Mouse (Mus musculus) kidney, embryonic 16.5 days (tissue): ENCODE results near the gene Gm8104. TPM values are rescaled to one million over a fixed set of nuclear protein-coding genes. Genes with fewer than 3 reads are reported as not detected.
"Not testable (repeated sequence)": the region's sequence is repeated elsewhere in the genome, so short reads cannot be mapped to it uniquely, and the experiment has no call there.

Source experiments
- ATAC-seq: fragments of 200-750 bp; cut with Nextera tagmentation; 2 replicates; pipeline ENCODE4 v1.8.0; 2017; ENCODE audit warnings: moderate TSS enrichment; ENCODE audit not compliant: low FRiP score, low TSS enrichment
- H3K27ac ChIP-seq: fragments of 300-500 bp; sonication (generic); 2 replicates; pipeline ENCODE4 v1.5.1; 2014; ENCODE audit warnings: low read length
- H3K27me3 ChIP-seq: fragments of 300-500 bp; sonication (generic); 2 replicates; pipeline ENCODE4 v1.6.1; 2014; ENCODE audit warnings: low read length, control low read depth, mixed read lengths; ENCODE audit not compliant: insufficient read depth
- H3K36me3 ChIP-seq: fragments of 300-500 bp; sonication (generic); 2 replicates; pipeline ENCODE4 v1.6.1; 2014; ENCODE audit warnings: low read length, control low read depth, mixed read lengths; ENCODE audit not compliant: insufficient read depth
- H3K4me1 ChIP-seq: fragments of 300-500 bp; sonication (generic); 2 replicates; pipeline ENCODE4 v1.6.1; 2014; ENCODE audit warnings: low read length, control low read depth, mixed read lengths; ENCODE audit not compliant: insufficient read depth
- H3K4me2 ChIP-seq: fragments of 300-500 bp; sonication (generic); replicated peaks from 2 replicates; pipeline ENCODE4 v1.6.1; 2014; ENCODE audit warnings: low read depth, low read length
- H3K4me3 ChIP-seq: fragments of 300-500 bp; sonication (generic); 2 replicates; pipeline ENCODE4 v1.5.1; 2014; ENCODE audit warnings: mild to moderate bottlenecking, low read length
- H3K9ac ChIP-seq: fragments of 300-500 bp; sonication (generic); replicated peaks from 2 replicates; pipeline ENCODE4 v1.6.1; 2014; ENCODE audit warnings: low read length
- H3K9me3 ChIP-seq: fragments of 300-500 bp; sonication (generic); 2 replicates; pipeline ENCODE4 v1.6.1; 2016; ENCODE audit warnings: low read length, control low read depth
- WGBS: fragments of 180-500 bp; shearing (Covaris S2); extraction: QIAGEN DNeasy Blood & Tissue Kit; methylation state at CpG from one replicate; pipeline ENCODE4 v1.1.7; 2014; 5-methylcytosine and 5-hydroxymethylcytosine counted together
- polyA plus RNA-seq: library from polyadenylated mRNA; unstranded; fragments of >200 nt; fragmentation: Nextera tagmentation; extraction: Ambion mirVana; gene quantifications from 2 replicates; pipeline ENCODE4 v1.2.1, GENCODE M21; 2015

The Gm8104 gene
- polyA plus RNA-seq: 0.11 TPM in 1 of 2 replicates, not detected in the other

DNA sequence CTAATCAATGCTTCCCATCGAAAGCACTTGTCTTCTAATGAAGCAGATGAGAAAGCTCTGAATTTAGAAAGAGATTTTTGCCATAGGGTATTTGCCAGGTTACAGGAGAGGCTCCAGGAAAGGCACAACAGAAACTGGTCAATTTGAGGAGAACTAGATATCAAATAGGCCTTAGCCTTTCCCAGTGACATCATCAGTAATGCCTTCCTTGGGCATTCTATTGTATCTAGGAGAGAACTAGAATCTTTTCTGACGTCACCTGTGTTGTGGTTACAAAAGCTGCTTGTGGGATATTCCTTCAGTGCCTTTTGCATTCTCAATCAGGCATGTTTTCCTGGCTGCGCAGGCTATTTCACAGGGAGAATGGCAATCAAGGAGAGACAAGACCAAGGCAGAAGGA lies at the start of gene Gm8104:
Gm8104 (plus strand) TSS at position 301 of the 400 bp plus-strand sequence.
- WGBS: 82% methylated on average over 3 of the region's 3 CpGs
- not testable (repeated sequence) for H3K4me1 ChIP-seq, ATAC-seq, H3K4me2 ChIP-seq, H3K27me3 ChIP-seq, H3K4me3 ChIP-seq, H3K9me3 ChIP-seq, H3K27ac ChIP-seq, H3K9ac ChIP-seq, H3K36me3 ChIP-seq

DNA sequence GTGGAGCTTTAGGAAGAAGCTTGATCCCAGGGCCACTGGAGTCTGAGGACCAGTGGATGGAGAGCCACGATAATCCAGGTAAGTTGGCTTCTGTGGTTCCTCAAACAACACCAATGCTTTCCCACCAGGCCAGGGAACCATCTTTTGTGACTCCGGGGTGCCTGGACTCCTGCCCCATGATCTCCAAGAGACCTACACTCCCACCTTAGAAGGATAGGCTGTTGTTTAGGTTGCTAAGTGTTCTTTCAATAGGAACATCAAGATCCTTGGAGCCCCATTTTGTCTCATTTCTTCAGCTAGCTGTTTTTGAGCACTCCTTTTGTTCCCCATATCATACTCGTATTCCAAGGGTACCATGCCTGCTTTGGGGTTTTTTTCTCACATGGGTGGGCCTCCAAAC lies 42.3 kb upstream of the Gm8104 start:
- not testable (repeated sequence) for H3K4me2 ChIP-seq, H3K27ac ChIP-seq, H3K27me3 ChIP-seq, H3K4me3 ChIP-seq, H3K9me3 ChIP-seq, H3K4me1 ChIP-seq, H3K9ac ChIP-seq, ATAC-seq, H3K36me3 ChIP-seq
- WGBS: 77% methylated on average over 3 of the region's 3 CpGs

DNA sequence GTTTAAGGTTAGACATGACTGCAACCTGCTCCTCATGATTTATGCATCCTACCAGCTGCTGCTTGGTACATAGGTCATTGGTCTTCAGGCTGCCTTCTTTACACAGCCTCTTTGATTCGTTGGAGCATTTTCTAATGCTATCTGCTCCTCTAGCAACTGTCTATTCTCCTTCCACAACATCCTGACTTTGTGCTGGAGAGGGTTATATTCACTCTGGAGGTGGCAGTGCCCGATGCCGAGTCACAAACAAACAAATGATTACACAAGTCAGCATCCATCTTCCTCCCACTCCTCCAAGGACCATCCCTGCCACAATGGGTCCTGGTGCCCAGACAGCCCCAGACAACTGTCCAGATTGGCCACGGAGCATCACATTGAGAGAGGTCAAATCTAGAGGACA lies 40.2 kb upstream of the Gm8104 start:
- not testable (repeated sequence) for ATAC-seq, H3K36me3 ChIP-seq, H3K4me2 ChIP-seq, H3K9me3 ChIP-seq, H3K27ac ChIP-seq, H3K4me3 ChIP-seq, H3K4me1 ChIP-seq, H3K9ac ChIP-seq, H3K27me3 ChIP-seq
- WGBS: 69% methylated on average over 4 of the region's 4 CpGs

DNA sequence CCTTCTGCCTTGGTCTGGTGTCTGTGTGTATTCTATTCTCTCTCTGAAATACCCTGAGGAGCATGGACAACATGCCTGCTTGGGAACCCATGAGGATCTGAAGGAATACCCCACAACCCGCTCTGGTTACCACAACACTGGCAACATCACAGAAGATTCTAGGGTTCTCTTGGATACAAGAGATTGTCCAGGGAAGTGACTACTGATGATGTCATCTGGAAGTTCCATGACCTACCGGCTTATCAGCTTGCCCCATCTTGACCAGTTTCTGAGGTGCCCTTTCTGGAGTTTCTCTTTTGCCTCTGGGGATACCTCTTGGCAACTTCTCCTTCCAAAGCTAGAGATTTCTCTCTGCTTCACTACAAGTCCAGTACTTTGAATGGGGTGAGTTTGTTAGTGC lies 23.9 kb upstream of the Gm8104 start, which contains the start of gene Gm8094:
Gm8094 (minus strand) TSS at position 101 of the 400 bp plus-strand sequence.
- WGBS: 91% methylated on average over 2 of the region's 2 CpGs
- not testable (repeated sequence) for H3K4me2 ChIP-seq

DNA sequence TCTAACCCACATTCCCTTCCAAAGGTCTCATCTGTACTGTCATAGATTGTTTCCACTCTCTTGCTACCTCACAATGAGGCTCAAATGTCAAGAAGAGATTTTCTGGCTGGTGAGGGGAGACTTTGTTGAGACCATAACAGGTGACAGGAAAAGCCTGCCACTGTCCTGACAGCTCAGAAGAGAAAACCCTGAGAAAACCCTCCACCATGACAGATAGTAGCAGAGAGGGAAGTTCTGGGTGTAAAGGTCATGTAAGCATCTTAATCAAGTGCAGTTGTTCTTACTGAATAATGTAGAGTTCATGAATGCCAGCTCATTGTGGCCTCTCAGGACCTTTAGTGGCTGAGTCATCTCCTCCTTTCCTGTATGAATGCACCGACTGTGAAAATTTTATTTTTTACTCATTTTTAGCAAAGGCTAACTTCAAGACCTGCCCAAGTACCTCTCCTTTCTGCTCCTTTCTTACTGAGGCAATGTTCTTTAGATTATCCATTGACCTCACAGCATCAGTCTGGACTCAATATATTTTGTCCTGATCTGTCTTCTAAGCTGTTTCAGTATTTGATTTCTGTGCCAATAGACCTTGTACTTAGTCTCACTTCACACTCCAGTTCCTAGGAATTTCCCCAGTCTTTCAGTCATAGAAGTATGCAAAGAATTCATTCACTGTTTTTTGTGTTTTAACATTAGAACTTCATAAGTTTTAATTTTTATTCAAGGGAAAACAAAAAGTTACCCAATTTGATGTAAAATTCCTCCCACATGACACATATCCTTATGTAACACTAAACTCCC lies 15.3 kb upstream of the Gm8104 start:
- H3K4me3 ChIP-seq, H3K27me3 ChIP-seq, H3K36me3 ChIP-seq, ATAC-seq, H3K27ac ChIP-seq, H3K4me2 ChIP-seq, H3K9me3 ChIP-seq, H3K9ac ChIP-seq, H3K4me1 ChIP-seq: not testable (repeated sequence)
- WGBS: 59% methylated on average over 1 of the region's 1 CpGs

More for the DNA sequence above, 23.9 kb upstream of the Gm8104 start, which contains the start of gene Gm8094:
- not testable (repeated sequence) for H3K4me1 ChIP-seq, H3K36me3 ChIP-seq, H3K4me3 ChIP-seq, H3K9me3 ChIP-seq, H3K27me3 ChIP-seq, H3K9ac ChIP-seq, ATAC-seq, H3K27ac ChIP-seq

DNA sequence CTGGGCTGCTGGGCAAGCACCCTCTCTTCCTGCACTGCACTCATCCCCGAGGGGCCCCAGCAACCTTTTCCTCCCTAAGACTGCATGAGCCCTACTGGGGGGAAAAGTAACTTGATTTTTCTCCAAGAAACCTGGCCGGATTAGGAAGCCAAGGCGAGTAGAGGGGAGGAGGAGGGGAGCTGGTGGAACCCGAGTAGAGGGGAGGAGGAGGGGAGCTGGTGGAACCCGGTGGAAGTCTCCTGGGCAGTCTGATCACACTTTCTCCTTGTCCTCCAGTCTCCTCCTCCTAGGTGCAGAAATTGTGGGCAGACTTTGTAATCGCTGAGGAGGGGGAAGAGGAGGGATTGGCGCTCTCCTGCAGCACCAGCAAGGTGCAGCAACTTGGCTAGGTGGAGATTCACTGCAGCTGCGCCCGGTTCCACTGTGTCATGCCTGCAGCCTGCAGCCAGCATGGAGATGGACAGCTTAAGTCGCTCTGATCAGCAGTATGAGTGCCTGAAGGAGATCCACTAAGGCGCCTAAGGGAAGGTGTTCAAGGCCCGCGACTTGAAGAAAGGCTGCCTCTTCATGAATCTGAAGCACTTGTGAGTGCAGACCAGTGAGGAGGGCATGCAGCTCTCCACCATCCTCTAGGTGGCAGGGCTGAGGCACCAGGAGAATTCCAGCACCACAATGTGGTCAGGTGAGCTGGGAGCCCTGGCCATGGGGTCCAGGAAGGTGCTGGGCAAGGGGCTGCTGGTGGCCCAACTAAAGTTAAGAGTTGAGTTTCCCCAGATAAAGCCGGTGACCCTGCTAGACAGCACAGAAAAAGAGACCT lies 11.1 kb upstream of the Gm8104 start:
- not testable (repeated sequence) for H3K9ac ChIP-seq, H3K4me3 ChIP-seq, H3K27ac ChIP-seq, H3K4me2 ChIP-seq, H3K27me3 ChIP-seq, H3K4me1 ChIP-seq, H3K36me3 ChIP-seq, H3K9me3 ChIP-seq
- 28% methylated on average over 1 of the region's 14 CpGs for WGBS
- peak; percentile 83 for ATAC-seq

DNA sequence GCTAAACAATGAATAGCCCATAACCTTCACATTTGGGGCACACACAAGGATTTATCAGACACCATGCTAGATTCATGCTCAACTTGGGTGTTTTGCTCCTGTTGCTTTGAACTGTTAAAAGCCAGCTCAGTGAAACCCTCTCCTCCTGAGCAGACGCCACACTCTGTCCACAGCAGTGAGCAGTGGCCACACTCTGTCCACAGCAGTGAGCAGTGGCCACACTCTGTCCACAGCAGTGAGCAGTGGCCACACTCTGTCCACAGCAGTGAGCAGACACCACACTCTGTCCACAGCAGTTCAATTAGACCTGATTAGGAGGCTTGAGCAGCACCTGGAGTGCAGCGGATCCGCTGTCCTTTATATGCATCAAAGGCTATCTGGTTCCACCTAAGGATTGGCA lies 19.3 kb downstream of the Gm8104 start:
- not testable (repeated sequence) for H3K9me3 ChIP-seq, ATAC-seq, H3K4me1 ChIP-seq, H3K27me3 ChIP-seq, H3K9ac ChIP-seq, H3K4me2 ChIP-seq, H3K36me3 ChIP-seq, H3K4me3 ChIP-seq, H3K27ac ChIP-seq
- WGBS: 74% methylated on average over 1 of the region's 3 CpGs

DNA sequence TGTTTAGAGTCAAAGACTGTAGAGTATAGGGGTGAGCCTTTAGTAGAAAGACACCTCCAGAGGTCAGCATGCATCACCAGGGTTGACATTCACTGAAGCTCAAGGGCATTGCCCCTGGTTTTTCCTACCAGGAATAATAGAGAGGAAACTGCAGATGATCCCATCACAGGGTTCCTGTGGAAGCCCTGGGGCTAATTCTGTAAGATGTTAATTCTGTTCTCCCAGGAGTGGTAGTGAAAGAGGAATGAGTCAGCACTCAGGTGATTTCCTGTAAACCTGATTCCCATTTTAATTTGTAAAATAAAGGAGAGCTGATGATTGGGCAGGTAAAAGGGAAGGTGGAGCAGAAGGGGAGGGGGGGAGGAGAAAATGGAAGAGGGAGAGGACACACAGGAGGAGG lies 25.9 kb downstream of the Gm8104 start:
- H3K9ac ChIP-seq, H3K4me3 ChIP-seq, ATAC-seq, H3K4me1 ChIP-seq, H3K4me2 ChIP-seq, H3K27ac ChIP-seq, H3K9me3 ChIP-seq, H3K36me3 ChIP-seq, H3K27me3 ChIP-seq: not testable (repeated sequence)
